Comparison of ENCODE assay signal across 8 mouse cellular contexts in the genomic region with DNA sequence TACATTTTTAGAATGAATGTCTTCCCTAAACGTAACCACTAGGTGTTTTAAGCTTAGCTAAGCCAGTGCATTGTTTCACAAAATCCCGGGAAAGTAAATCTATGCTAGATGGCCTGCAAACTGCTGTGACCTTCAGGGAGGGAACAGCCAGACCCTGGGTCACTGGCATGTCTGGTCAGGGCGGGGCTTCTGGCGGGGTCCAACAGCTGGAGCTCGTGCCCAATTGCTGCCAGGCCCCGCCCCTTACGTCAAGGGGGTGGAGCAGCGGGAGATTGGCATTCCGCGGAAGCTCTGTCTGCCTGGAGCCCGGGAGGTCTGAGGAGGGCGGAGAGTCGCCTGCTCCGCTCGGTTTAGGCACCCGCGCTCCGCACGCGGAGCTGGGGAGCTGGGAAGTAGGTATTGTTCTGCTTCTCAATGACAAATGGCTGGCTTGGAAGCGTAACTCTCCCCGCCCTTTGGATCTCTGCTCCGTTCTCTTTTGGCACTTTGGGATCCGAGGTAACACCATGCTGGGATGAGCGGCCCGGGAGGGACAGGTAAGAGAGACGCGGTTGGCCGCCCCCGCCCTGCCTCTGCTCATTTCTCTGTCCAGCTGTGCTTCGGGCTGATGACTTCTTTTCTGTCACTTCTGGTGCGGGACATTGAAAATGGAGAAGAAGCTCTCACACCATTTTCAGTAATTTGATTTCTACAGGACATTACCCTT. TPM values are rescaled to one million over a fixed set of nuclear protein-coding genes. Genes with fewer than 3 reads are reported as not detected.
DNase-seq lines count a peak whose midpoint lies in the region; ATAC-seq and TF ChIP-seq lines count a peak whose summit lies in the region.

No protein-coding gene starts in this region.

- peak overlapping the region; percentile 47; the same call in 1 of the 2 replicates for H3K27ac ChIP-seq in cortical plate, adult 2 months (ENCODE audit: insufficient read depth, low read length)

- peak overlapping the region; percentile 65 for H3K4me3 ChIP-seq in cortical plate, adult 2 months (ENCODE audit: insufficient read depth, low read length)
- peak overlapping the region; percentile 92 for H3K4me3 ChIP-seq in megakaryocyte, embryonic 14.5 days (replicated peaks)

- H3K27me3 ChIP-seq in megakaryocyte, embryonic 14.5 days (replicated peaks), result no peaks in the 10 kb centered on the region

- TF ChIP-seq CTCF in cortical plate, adult 2 months (IDR thresholded peaks at IDR 0.05; ENCODE audit: extremely low read depth, insufficient read depth, low read length), result no peak

- no peaks in the 10 kb centered on the region for H3K9me3 ChIP-seq in megakaryocyte, embryonic 14.5 days

- peak; percentile 76 to 80 for DNase-seq in gastrocnemius, adult 8-10 months (ENCODE audit: low spot score in 2 of 2)
- DNase-seq in hindlimb bud, embryonic 11.5 days (ENCODE audit: extremely low spot score, low read depth, low spot score), result peak; percentile 58
- DNase-seq in left cerebral cortex, adult 8-10 months (ENCODE audit: low spot score in 2 of 2), result peak; percentile 68 to 72
- DNase-seq in right cerebral cortex, postnatal 10 days (ENCODE audit: low spot score in 2 of 2), result peak; percentile 88 to 89
- peak; percentile 93 for DNase-seq in urinary bladder, postnatal 25 days (ENCODE audit: low spot score)

- no peaks in the 10 kb centered on the region for H3K4me1 ChIP-seq in cortical plate, adult 2 months (ENCODE audit: control insufficient read depth, insufficient read depth, low read length)
- H3K4me1 ChIP-seq in megakaryocyte, embryonic 14.5 days, result peaks cover 35% of the 10 kb centered on the region

- ATAC-seq in activated CD4-positive, CD25-positive, alpha-beta regulatory T cell, adult 4 months, result peak; percentile 76

- H3K36me3 ChIP-seq in megakaryocyte, embryonic 14.5 days (replicated peaks; ENCODE audit: low read length), result no peaks in the 10 kb centered on the region

- TF ChIP-seq POLR2A in cortical plate, adult 2 months (IDR thresholded peaks at IDR 0.05; ENCODE audit: extremely low read depth, insufficient read depth, low read length), result peak; percentile 88

RNA-seq across cellular contexts. Expression of gene Commd8, which starts 35.2 kb away (rescaled TPM):
- 100 to 1,000 TPM; 190 to 229 TPM for polyA plus RNA-seq in activated CD4-positive, CD25-positive, alpha-beta regulatory T cell, adult 4 months (2017; shearing (Covaris generic))
- 77.9 and 85.2 TPM in 2 replicates for polyA plus RNA-seq in cortical plate, adult 2 months (2012; rRNA removed)
- total RNA-seq in gastrocnemius, adult 8-10 months (2022), result 10 to 100 TPM; 27.3 to 36.5 (median 31.9) TPM
- 10 to 100 TPM; 86.4 to 93.9 (median 92.0) TPM for total RNA-seq in left cerebral cortex, adult 8-10 months (2022)
- 5.4 TPM in 1 of 2 replicates, not detected in the other for polyA plus RNA-seq in megakaryocyte, embryonic 14.5 days (2012; ENCODE audit: insufficient read depth, low replicate concordance)

Comparison
In these comparisons a context has a peak if more than half of its experiments do, and no peak if none do; other contexts are left out.
1. Peak in every context shown above with its lines: DNase-seq, ATAC-seq, H3K4me3 ChIP-seq and H3K27ac ChIP-seq.
2. RNA of gene Commd8, which starts 35.2 kb away (polyA plus RNA-seq): 190 to 229 TPM in activated CD4-positive, CD25-positive, alpha-beta regulatory T cell, adult 4 months and 77.9 to 85.2 TPM in cortical plate, adult 2 months; 5.4 TPM in megakaryocyte, embryonic 14.5 days; every median in the first group is over 10 times any median in the second.